Mouse (Mus musculus) erythroblast, embryonic 14.5 days (primary cell): ENCODE measurements around the gene Syne2. TPM values are rescaled to one million over a fixed set of nuclear protein-coding genes. Genes with fewer than 3 reads are reported as not detected.

Experiments
- H3K27me3 ChIP-seq: 2 replicates; pipeline ENCODE4 v1.6.1; 2012; ENCODE audit warnings: inconsistent platforms; ENCODE audit not compliant: control insufficient read depth
- H3K36me3 ChIP-seq: 2 replicates; pipeline ENCODE4 v1.6.1; 2012; ENCODE audit warnings: mild to moderate bottlenecking, inconsistent platforms; ENCODE audit not compliant: control insufficient read depth
- H3K4me1 ChIP-seq: 2 replicates; pipeline ENCODE4 v1.6.1; 2012; ENCODE audit warnings: inconsistent platforms; ENCODE audit not compliant: control insufficient read depth
- H3K4me3 ChIP-seq: replicated peaks from 2 replicates; pipeline ENCODE3; 2012; ENCODE audit warnings: moderate library complexity, mild to moderate bottlenecking, inconsistent platforms
- H3K9me3 ChIP-seq: 2 replicates; pipeline ENCODE4 v1.6.1; 2012; ENCODE audit warnings: low read length, inconsistent platforms, mixed read lengths; ENCODE audit not compliant: control insufficient read depth
- GATA1 ChIP-seq: IDR thresholded peaks from 2 replicates; pipeline ENCODE4 v1.6.1; 2012; ENCODE audit warnings: low read length, inconsistent platforms, mixed read lengths
- TAL1 ChIP-seq: IDR thresholded peaks from 3 replicates; pipeline ENCODE4 v1.6.1; 2012; ENCODE audit warnings: low read length, inconsistent platforms, mixed read lengths
- polyA plus RNA-seq: library from polyadenylated mRNA; stranded (reverse); fragments of >175 nt; gene quantifications from 2 replicates; pipeline ENCODE4 v1.2.3, GENCODE M21; 2012

Gene Syne2
- polyA plus RNA-seq, 1 experiment = not detected

DNA sequence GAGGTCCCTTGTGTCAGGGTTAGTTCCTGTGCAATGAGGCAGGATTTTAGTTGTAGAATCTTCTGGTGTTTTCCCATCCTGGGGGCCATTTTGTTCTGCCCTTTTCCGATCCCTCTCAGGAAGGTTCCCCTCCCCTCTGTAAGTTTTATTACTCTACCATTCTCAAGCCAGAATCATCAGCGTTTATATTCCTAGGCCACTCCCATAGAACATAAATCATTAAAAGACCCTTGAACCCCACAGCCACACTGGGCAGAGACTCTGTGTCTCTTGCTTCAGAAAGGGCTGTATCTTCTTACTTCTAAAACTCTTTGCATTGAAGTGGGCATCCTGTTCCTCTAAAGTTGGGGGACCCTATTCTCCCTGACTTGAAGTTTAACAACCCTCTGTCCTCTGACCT lies 180.5 kb downstream of the Syne2 start:
- Histone ChIP-seq H3K36me3 (no peaks in the 10 kb centered on the region), H3K4me1 (no peaks in the 10 kb centered on the region), H3K4me3 (no peak overlapping the region), H3K27me3 (no peaks in the 10 kb centered on the region), H3K9me3 (no peaks in the 10 kb centered on the region)
- TF ChIP-seq GATA1 = no peak

GRCm38 (mm10) chr12:76004697-76005249 lies 186.8 kb downstream of the Syne2 start:
- Histone ChIP-seq H3K36me3 (no peaks in the 10 kb centered on the region), H3K4me3 (no peak overlapping the region), H3K27me3 (no peaks in the 10 kb centered on the region), H3K9me3 (no peaks in the 10 kb centered on the region), H3K4me1 (peaks cover 4% of the 10 kb centered on the region; the same call in 1 of the 2 replicates)
- no peak for TF ChIP-seq TAL1
- no peak for TF ChIP-seq GATA1

DNA sequence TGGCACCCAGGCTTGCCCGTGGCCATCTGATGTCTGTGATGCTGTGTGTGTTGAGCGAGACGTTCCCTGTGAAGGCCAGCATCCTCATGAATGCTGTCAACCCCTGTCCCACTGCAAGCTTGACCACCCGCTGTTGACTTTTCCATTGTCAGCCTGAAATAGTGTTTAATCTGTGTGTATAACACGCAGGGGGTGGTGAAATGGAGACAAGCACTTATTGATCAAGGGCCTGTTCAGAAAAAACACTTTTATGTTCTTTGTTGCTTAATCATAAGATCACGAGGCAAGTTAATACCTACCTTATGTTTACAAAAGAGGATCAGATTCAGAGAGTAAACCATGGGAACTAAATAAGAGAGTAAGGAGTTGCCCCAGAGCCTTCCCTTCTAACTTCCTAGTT lies 191.1 kb downstream of the Syne2 start:
- H3K27me3 ChIP-seq = no peaks in the 10 kb centered on the region
- H3K4me1 ChIP-seq = peaks cover 4% of the 10 kb centered on the region; the same call in 1 of the 2 replicates
- H3K36me3 ChIP-seq = no peaks in the 10 kb centered on the region
- no peaks in the 10 kb centered on the region for H3K9me3 ChIP-seq
- H3K4me3 ChIP-seq = no peak overlapping the region
- TF ChIP-seq TAL1 (no peak), GATA1 (no peak)

- no peaks in the 10 kb centered on the region for H3K9me3 ChIP-seq
- H3K36me3 ChIP-seq = no peaks in the 10 kb centered on the region
- no peaks in the 10 kb centered on the region for H3K4me1 ChIP-seq
- H3K27me3 ChIP-seq = no peaks in the 10 kb centered on the region
- no peak for TF ChIP-seq GATA1
- no peak for TF ChIP-seq TAL1
- H3K4me3 ChIP-seq = no peak overlapping the region
These were observed 194.9 kb downstream of the Syne2 start for GRCm38 (mm10) chr12:76012789-76013188.

DNA sequence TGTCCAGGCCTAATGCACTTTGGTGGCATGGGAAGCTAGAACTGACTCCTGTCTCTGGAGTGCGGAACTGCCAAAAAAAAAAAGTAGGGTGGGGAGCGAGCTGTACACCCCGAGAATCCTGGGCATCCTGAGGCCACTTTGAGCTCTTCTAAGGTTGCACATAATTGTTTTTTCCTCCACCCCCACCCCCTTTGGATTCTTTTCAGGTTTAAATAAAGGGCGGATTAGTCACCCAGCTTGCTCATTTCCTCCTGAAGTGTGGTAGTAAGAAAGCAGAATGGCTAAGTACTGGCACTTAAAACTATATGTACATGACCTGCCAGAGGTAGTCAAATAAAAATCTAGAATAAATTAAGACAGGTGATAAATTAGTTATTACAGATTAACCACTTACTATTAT lies 195.5 kb downstream of the Syne2 start:
- TF ChIP-seq TAL1 (no peak), GATA1 (no peak)
- no peak overlapping the region for H3K4me3 ChIP-seq
- no peaks in the 10 kb centered on the region for H3K4me1 ChIP-seq
- no peaks in the 10 kb centered on the region for H3K27me3 ChIP-seq
- H3K9me3 ChIP-seq = no peaks in the 10 kb centered on the region
- no peaks in the 10 kb centered on the region for H3K36me3 ChIP-seq

DNA sequence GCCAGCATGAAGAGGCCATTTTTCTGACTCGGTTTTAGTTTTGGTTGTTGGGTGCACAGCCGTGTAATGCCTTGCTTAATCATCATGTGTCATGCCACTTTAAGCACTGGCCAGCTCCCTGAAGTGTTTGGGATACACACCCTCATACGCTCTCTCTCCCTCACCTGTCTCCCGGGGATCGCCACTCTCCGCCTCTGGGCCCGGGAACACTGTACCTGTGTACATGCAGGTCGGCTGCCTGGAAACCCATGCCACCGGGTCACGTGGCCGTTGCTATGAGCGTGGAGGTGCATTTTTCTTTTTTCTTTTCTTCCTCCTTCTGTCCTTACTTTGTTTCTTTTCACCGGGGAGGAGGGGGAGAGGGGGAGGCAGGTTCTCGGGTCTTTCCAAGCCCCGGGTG lies 197.1 kb downstream of the Syne2 start:
- no peaks in the 10 kb centered on the region for H3K27me3 ChIP-seq

DNA sequence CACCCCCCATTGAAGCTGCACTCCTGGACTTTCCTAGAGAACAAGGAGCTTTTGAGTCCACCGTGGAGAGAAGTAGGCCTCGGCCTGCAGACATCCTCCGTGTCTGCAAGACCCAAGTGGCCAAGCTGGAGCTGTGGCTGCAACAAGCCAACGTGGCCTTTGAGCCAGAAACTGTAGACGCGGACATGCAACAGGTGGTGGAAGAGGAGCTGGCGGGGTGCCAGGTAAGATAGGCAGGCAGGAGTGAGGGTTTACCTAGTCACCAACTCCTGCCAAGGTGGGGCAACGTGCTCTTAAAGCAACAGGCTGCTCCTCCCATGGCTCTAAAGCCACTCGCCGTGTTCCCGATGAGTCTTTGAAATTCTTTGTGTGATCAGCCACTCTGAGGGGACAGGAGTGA lies 197.6 kb downstream of the Syne2 start:
- Histone ChIP-seq H3K4me1 (no peaks in the 10 kb centered on the region), H3K27me3 (no peaks in the 10 kb centered on the region), H3K36me3 (no peaks in the 10 kb centered on the region), H3K9me3 (no peaks in the 10 kb centered on the region), H3K4me3 (no peak overlapping the region)
- TF ChIP-seq GATA1 (no peak), TAL1 (no peak)

More for the DNA sequence above, 197.1 kb downstream of the Syne2 start:
- TF ChIP-seq TAL1 (no peak), GATA1 (no peak)
- H3K9me3 ChIP-seq = no peaks in the 10 kb centered on the region
- no peak overlapping the region for H3K4me3 ChIP-seq
- no peaks in the 10 kb centered on the region for H3K36me3 ChIP-seq
- no peaks in the 10 kb centered on the region for H3K4me1 ChIP-seq

DNA sequence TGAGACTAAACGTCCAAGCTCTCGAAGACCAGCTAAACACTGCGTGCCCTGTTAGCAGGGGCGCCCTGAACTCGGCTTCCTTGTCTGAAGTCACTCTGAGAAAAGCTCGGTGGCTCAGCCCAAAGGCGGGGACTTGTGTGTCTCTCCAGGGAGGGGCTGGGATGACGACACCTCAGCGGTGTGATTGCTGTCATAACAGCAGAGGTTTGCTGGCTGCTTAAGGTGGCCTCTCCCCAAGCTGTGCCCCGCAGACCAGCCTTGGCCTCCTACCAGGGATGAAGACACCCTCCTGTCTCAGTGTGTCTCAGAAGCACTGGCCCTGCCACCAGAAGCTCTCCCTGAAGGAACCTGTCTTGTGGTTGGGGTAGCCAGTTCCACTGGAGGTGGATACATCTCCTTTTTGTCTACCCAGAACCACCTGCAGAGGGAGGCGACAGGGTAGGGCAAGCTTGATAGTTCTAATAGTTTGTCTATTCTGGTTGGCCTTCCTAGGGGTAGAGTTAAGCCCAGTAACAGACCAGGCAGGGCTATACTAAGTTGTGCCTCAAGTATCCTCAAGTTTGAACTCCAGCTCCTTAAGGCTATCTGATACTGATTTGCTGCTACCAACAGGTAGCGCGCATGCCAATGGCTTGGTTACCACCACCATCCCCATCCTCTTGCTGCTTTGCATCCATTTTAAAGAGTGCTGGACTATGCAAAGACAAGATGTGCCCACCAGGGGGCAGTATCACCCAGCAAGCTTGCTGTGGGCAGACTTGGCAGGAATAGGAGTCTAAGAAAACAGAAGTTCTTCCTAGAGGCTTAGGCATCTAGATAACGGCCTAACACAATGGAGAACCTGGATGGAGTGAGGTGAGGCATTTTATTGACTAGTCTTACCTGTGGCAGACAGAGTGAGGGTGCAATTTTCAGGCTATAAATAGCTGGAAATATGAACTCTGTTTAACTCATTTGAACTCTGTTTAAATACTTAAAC lies 198.5 kb downstream of the Syne2 start:
- TF ChIP-seq GATA1 = no peak
- TF ChIP-seq TAL1 = no peak
- Histone ChIP-seq H3K27me3 (no peaks in the 10 kb centered on the region), H3K4me3 (no peak overlapping the region), H3K4me1 (no peaks in the 10 kb centered on the region), H3K36me3 (no peaks in the 10 kb centered on the region), H3K9me3 (no peaks in the 10 kb centered on the region)

DNA sequence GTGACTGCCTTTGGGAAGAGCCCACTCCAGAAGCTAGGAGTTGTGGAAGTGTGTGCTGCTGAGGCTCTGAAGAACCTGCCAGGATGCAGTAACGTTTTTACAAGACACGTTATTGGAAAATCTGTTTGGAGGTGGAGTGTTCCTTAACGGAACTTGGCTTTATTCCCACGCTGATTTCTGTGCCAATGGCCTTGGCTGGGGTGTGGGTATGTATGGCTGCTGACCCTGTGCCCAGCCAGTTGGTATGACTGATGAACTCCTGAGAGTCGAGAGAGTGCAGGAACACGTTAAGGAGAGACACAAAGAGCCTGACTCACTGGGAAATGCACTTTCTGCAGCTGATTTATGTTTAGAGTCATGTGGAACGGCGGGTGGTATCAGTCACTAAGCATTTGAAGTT lies 200.7 kb downstream of the Syne2 start:
- H3K9me3 ChIP-seq = no peaks in the 10 kb centered on the region
- no peak overlapping the region for H3K4me3 ChIP-seq
- no peak for TF ChIP-seq GATA1
- TF ChIP-seq TAL1 = no peak

More for the DNA sequence above, 200.7 kb downstream of the Syne2 start:
- no peaks in the 10 kb centered on the region for H3K4me1 ChIP-seq
- H3K36me3 ChIP-seq = no peaks in the 10 kb centered on the region
- no peaks in the 10 kb centered on the region for H3K27me3 ChIP-seq
